Mouse (Mus musculus) Muller cell, postnatal 12 days (primary cell): ENCODE results near the gene Krtap21-1.

Experiments
- DNase-seq: peaks from one replicate; pipeline ENCODE4 v3.0.0-alpha.2; 2015; ENCODE audit errors: inconsistent ontology term

Gene Krtap21-1

DNA sequence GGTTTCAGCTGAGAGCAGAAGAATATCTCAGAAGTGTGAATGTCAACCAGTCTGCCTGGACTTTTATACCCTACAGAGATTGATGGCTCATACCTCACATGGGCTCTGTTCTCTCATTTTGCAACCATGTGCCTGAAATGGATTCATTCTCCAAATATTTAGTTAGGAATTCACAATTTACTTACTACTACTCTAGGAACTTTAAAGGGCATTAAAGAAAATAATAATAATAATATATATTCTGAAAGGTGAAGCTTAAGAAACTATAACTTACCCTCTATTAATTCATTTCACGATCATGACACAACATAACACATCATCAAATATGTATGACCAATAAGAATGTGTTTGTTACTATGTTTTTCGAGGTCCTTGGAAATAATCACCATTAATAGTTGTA, at the start of gene Krtap21-1:
TSS of gene Krtap21-1 (minus strand) at position 101 of the 400 bp plus-strand sequence.
- DNase-seq, result no peak

DNA sequence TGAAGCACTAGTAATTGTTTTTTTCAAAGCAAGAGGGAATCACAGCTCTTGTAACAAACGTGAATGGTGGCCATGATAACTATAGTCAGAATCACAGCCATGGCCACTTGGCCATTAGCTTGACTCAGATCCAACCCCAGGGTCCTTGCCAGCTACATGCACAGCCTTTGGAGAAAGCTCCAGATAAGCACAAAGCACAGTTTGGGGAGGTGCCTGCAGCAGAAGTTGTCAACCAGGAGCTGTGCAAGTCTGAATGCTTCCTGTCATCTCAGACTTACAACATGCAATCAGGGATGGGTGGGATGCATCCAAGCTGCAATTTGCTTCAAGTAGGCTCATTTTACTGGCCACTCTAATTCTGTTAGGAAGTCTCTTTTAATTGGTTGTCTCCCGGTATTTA, 25.9 kb upstream of the Krtap21-1 start:
- DNase-seq, result no peak

DNA sequence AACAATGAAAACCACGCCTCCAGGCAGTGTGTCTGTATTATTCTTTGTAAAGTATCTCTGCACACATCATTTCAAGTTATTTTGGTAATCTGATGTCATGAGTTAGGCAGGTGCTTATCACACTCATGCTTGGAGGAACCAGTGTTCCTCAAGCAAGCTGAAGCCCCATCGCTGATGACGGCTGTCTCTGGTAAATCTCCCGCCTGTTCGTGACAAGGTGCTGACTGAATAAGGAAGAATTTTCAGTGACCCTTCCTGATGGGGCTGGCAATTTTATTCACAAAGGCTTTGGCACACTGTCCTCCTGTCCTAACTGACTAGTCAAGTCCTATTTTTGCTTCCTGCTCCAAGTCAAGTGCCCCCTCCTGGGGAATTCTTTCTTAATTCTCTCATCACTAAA, 21.6 kb upstream of the Krtap21-1 start:
- peak; percentile 2 for DNase-seq

GRCm38 (mm10) chr16:89420011-89420410, 16.3 kb upstream of the Krtap21-1 start, which contains the start of gene Krtap6-2:
Gene Krtap6-2 (minus strand): TSS chr16:89420111.
- no peak for DNase-seq

- DNase-seq, result no peak
Measured at GRCm38 (mm10) chr16:89416311-89416710, 12.6 kb upstream of the Krtap21-1 start.

- DNase-seq, result no peak
Measured at GRCm38 (mm10) chr16:89410345-89411068, 6.8 kb upstream of the Krtap21-1 start.

GRCm38 (mm10) chr16:89372734-89373461, 30.8 kb downstream of the Krtap21-1 start:
- DNase-seq, result no peak
